Comparison of ENCODE assay signal across 14 mouse cellular contexts in the genomic region with DNA sequence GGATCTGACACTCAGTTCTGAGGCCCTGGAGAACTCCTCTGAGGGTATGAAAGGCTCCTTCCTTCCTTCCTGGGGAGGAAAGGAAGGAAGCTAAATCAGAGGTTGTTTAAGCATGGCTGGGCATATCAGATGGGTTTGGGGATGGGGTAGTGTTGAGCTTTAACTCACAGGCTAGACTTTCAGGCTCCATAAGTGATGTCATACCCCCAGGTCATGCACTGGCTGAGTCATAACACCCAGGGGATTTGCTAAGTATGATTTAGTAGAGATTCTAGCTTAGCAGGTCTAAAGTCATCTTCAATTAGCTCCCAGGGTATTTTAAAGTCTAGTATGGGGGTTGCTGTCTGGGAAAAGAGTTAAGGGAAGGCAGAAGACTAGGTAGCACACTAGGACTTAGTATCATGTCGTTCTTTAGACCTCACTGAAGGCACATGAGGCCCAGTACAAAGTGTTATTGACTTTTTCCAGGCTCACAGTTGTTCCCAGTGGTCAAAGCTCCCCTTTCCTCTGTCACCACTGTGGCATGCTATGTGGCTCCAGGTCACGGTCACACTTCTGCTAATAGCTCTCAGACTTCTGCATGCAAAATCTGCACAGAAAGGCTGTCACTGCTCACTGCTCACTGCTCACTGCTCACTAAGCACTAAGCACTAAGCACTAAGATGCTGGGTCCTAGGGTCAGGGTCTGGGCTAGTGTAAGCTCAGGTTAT. TPM values are rescaled to one million over a fixed set of nuclear protein-coding genes. Genes with fewer than 3 reads are reported as not detected.
DNase-seq lines count a peak whose midpoint lies in the region; ATAC-seq and TF ChIP-seq lines count a peak whose summit lies in the region.
"Had no signal": no experiment of that assay in that cellular context is flagged by ENCODE, and none has a peak within 500 bp of the region (broad histone marks: within the 10 kb centered on the region; RNA-seq: fewer than 3 reads in every experiment).

No protein-coding gene starts in this region.

- H3K4me3 ChIP-seq in limb, embryonic 14.5 days (replicated peaks; ENCODE audit: low read length) = no peak overlapping the region
- no peak overlapping the region for H3K4me3 ChIP-seq in limb, embryonic 10.5 days
- H3K4me3 ChIP-seq in liver, embryonic 13.5 days (replicated peaks) = no peak overlapping the region
- H3K4me3 ChIP-seq: kidney, embryonic 15.5 days; megakaryocyte, embryonic 14.5 days had no signal

- peak; percentile 20 to 26 for DNase-seq in adrenal gland, postnatal 36 days
- DNase-seq in adrenal gland, postnatal 25 days = no peak
- peak; percentile 51 for DNase-seq in limb, embryonic 14.5 days (ENCODE audit: low spot score)
- no peak for DNase-seq in limb, embryonic 10.5 days (ENCODE audit: low spot score)
- DNase-seq in liver, embryonic 13.5 days = no peak
- no peak for DNase-seq in ovary, postnatal 10 days (ENCODE audit: low spot score)
- DNase-seq: adrenal gland, adult 8-10 months; B cell, adult 2 months; heart, adult 18-20 months; lung, embryonic 14.5 days had no signal

- H3K27me3 ChIP-seq in limb, embryonic 14.5 days (ENCODE audit: control insufficient read depth, insufficient read depth, low read length) = no peaks in the 10 kb centered on the region
- no peaks in the 10 kb centered on the region for H3K27me3 ChIP-seq in limb, embryonic 10.5 days (ENCODE audit: low read depth, poor library complexity, severe bottlenecking)
- no peaks in the 10 kb centered on the region for H3K27me3 ChIP-seq in liver, embryonic 13.5 days
- H3K27me3 ChIP-seq: kidney, embryonic 15.5 days had no signal

- no peak for TF ChIP-seq POLR2A in limb, embryonic 14.5 days (IDR thresholded peaks at IDR 0.05; ENCODE audit: borderline replicate concordance, extremely low read depth, insufficient read depth, insufficient read length)

- no peak overlapping the region for H3K27ac ChIP-seq in limb, embryonic 14.5 days (replicated peaks; ENCODE audit: low read depth, low read length)
- H3K27ac ChIP-seq in limb, embryonic 10.5 days = no peak overlapping the region
- no peak overlapping the region for H3K27ac ChIP-seq in liver, embryonic 13.5 days
- H3K27ac ChIP-seq: kidney, embryonic 15.5 days had no signal

- no peak overlapping the region for H3K9ac ChIP-seq in limb, embryonic 14.5 days (ENCODE audit: low read depth, low read length, severe bottlenecking)
- H3K9ac ChIP-seq in liver, embryonic 13.5 days = no peak overlapping the region
- H3K9ac ChIP-seq: kidney, embryonic 15.5 days; lung, embryonic 14.5 days had no signal

- H3K4me2 ChIP-seq in limb, embryonic 14.5 days (replicated peaks; ENCODE audit: low read depth, low read length, severe bottlenecking) = no peak overlapping the region
- no peak overlapping the region for H3K4me2 ChIP-seq in liver, embryonic 13.5 days
- H3K4me2 ChIP-seq: kidney, embryonic 15.5 days; lung, embryonic 14.5 days had no signal

- WGBS in limb, embryonic 14.5 days = 55% methylated on average over 2 of the region's 2 CpGs
- WGBS in limb, embryonic 10.5 days = 65% methylated on average over 2 of the region's 2 CpGs
- WGBS in liver, embryonic 13.5 days (ENCODE audit: insufficient replicate concordance) = 34% methylated on average over 2 of the region's 2 CpGs

- 0 out of 2 replicates have a peak, but pooled peaks cover 9% of the 10 kb centered on the region for H3K4me1 ChIP-seq in limb, embryonic 14.5 days (ENCODE audit: control insufficient read depth, insufficient read depth, low read length)
- H3K4me1 ChIP-seq in limb, embryonic 10.5 days = peaks cover 42% of the 10 kb centered on the region
- H3K4me1 ChIP-seq in liver, embryonic 13.5 days (replicated peaks) = peaks cover 2% of the 10 kb centered on the region; the same call in 1 of the 2 replicates
- H3K4me1 ChIP-seq: megakaryocyte, embryonic 14.5 days had no signal

- peak; percentile 31; the same call in 1 of the 2 replicates for ATAC-seq in limb, embryonic 14.5 days (ENCODE audit: low FRiP score, low read depth)
- ATAC-seq in liver, embryonic 13.5 days (ENCODE audit: low read depth) = peak; percentile 74; the same call in 1 of the 2 replicates
- no peak for ATAC-seq in megakaryocyte-erythroid progenitor cell, adult 5-6 weeks (replicated peaks; ENCODE audit: low FRiP score, low TSS enrichment, poor library complexity, severe bottlenecking)
- ATAC-seq in CD4-positive, CD25-positive, alpha-beta regulatory T cell, adult 4 months = no peak

- H3K9me3 ChIP-seq in limb, embryonic 14.5 days (ENCODE audit: control insufficient read depth, low read length) = no peaks in the 10 kb centered on the region
- H3K9me3 ChIP-seq in limb, embryonic 10.5 days (replicated peaks) = no peaks in the 10 kb centered on the region
- no peaks in the 10 kb centered on the region for H3K9me3 ChIP-seq in liver, embryonic 13.5 days (replicated peaks)
- H3K9me3 ChIP-seq: kidney, embryonic 15.5 days; megakaryocyte, embryonic 14.5 days had no signal

- H3K36me3 ChIP-seq in limb, embryonic 14.5 days (ENCODE audit: control insufficient read depth, insufficient read depth, low read length) = no peaks in the 10 kb centered on the region
- H3K36me3 ChIP-seq in limb, embryonic 10.5 days = no peaks in the 10 kb centered on the region
- H3K36me3 ChIP-seq in liver, embryonic 13.5 days = no peaks in the 10 kb centered on the region
- H3K36me3 ChIP-seq: kidney, embryonic 15.5 days had no signal

RNA-seq across cellular contexts. Expression of a gene that starts 28.8 kb away (rescaled TPM):
- total RNA-seq in adrenal gland, postnatal 36 days (2021) = under 1 TPM; 0.26 TPM
- total RNA-seq in adrenal gland, postnatal 25 days (2021) = 0.12 TPM in 1 of 2 replicates, not detected in the other
- 9.8 and 12.6 TPM in 2 replicates for polyA plus RNA-seq in limb, embryonic 14.5 days (2012; rRNA removed)
- 9.1 and 11.8 TPM in 2 replicates for polyA plus RNA-seq in limb, embryonic 14.5 days (2014; fragmentation: Nextera tagmentation; extraction: Ambion mirVana)
- polyA plus RNA-seq in limb, embryonic 10.5 days (2016; fragmentation: Nextera tagmentation; extraction: Ambion mirVana) = 8.2 and 13.2 TPM in 2 replicates
- 0.35 and 0.59 TPM in 2 replicates for polyA plus RNA-seq in liver, embryonic 13.5 days (2015; fragmentation: Nextera tagmentation; extraction: Ambion mirVana)
- not detected in 2 replicates for total RNA-seq in megakaryocyte-erythroid progenitor cell, adult 5-6 weeks (2014; fragmentation: Nextera tagmentation)
- total RNA-seq in megakaryocyte-erythroid progenitor cell, adult 5-6 weeks (2017) = not detected in 2 replicates
- polyA plus RNA-seq in CD4-positive, CD25-positive, alpha-beta regulatory T cell, adult 4 months (2017; shearing (Covaris generic)) = not detected

Comparison
In these comparisons a context has a peak if more than half of its experiments do, and no peak if none do; other contexts are left out.
1. DNase-seq: peak in adrenal gland, postnatal 36 days (2 of 2) and limb, embryonic 14.5 days (single experiment); none in adrenal gland, postnatal 25 days (single experiment), limb, embryonic 10.5 days (single experiment), liver, embryonic 13.5 days (single experiment) and ovary, postnatal 10 days (single experiment).
2. ATAC-seq: peak in limb, embryonic 14.5 days (single experiment) and liver, embryonic 13.5 days (single experiment); none in megakaryocyte-erythroid progenitor cell, adult 5-6 weeks (single experiment) and CD4-positive, CD25-positive, alpha-beta regulatory T cell, adult 4 months (single experiment).